Comparison of ENCODE assay signal across 16 mouse cellular contexts in the genomic region with DNA sequence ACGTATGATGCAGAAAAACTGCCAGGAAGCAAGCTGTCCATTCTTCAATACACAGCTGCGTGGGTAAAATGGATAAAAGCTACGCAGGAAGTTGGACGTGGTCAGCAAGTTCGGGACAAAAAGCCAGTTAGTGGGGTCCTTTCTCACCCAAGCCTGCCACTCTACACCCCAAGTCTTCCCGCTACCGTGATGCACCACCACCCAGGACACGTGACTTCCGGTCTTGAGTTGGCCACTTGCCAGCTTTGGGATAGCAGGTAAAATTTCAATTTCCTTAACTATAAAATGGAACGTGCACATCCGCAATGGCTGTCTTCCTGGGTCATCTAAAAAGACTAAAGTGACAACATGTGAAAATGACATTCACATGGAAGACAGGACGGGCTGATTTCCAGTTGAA. TPM values are rescaled to one million over a fixed set of nuclear protein-coding genes. Genes with fewer than 3 reads are reported as not detected.
"Had no signal": no experiment of that assay in that cellular context is flagged by ENCODE, and none has a peak within 500 bp of the region (broad histone marks: within the 10 kb centered on the region; RNA-seq: fewer than 3 reads in every experiment).

No protein-coding gene starts in this region.

- DNase-seq: kidney, adult 2 months; kidney, postnatal 25 days; layer of hippocampus, adult 9-11 months; liver, postnatal 0 days; lung, embryonic 14.5 days; midbrain, embryonic 14.5 days; thymus, postnatal 14 days had no signal

- H3K4me2 ChIP-seq: liver, embryonic 11.5 days; lung, embryonic 14.5 days had no signal

- H3K9ac ChIP-seq: liver, embryonic 14.5 days; liver, postnatal 0 days; lung, embryonic 14.5 days had no signal

- H3K4me3 ChIP-seq: layer of hippocampus, adult 2 months had no signal

- H3K27ac ChIP-seq: kidney, postnatal 0 days; layer of hippocampus, adult 2 months; liver, embryonic 14.5 days; macrophage had no signal

- ATAC-seq: liver, postnatal 0 days; lung, postnatal 0 days had no signal

RNA-seq across cellular contexts. Expression of a gene that starts 6.6 kb away (rescaled TPM):
- total RNA-seq: layer of hippocampus, adult 2 months; layer of hippocampus, postnatal 25 days; left cerebral cortex, adult 18-20 months; midbrain, postnatal 0 days had no signal
